Mouse (Mus musculus) forelimb bud, embryonic 11.5 days (tissue): ENCODE data around the gene Chrne.

Source experiments
- DNase-seq: peaks from one replicate; pipeline ENCODE4 v3.0.0-alpha.2; 2012; ENCODE audit warnings: low read depth, low spot score

Chrne gene

DNA sequence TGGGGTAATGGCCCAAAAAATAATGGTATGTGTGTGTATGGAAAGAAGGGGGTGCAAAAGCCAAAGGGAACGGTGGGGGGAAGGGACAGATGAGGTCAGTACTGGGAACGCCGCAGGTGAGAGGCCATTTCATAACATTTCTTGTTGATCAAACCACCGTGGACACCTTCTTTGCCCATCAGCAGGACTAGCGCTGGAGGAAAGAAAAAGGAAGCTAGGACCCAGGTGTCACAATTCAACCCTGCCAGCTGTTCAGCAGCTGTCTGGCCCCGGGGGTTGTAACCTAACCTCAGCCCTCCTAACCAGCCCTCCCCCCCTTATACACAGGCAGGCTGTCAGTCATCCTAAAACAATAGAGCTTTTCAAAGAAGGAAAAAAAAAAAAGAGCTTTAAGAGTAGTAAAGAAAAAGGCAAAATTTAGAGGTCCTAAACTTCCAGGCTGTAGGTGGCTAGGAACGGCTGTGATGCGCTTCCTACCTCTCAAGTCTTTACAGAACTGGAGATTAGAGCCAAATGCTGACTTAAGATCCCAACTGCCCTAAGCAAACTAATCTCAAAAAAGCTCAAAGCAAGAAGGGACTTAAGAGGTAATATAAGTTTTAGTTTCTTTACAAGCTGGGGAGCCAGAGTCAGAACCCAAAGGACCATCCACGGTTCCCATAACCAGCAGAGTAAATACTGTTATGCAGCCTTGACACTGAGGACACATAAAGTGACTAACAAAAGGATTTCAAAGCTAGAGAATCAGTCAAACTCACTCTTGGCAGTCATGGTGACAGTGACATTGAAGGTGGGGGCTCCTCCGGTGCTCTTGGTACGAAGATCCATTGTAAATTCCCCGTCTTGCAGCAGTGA is 33.2 kb upstream of the Chrne start:
- DNase-seq: peak; percentile 53

DNA sequence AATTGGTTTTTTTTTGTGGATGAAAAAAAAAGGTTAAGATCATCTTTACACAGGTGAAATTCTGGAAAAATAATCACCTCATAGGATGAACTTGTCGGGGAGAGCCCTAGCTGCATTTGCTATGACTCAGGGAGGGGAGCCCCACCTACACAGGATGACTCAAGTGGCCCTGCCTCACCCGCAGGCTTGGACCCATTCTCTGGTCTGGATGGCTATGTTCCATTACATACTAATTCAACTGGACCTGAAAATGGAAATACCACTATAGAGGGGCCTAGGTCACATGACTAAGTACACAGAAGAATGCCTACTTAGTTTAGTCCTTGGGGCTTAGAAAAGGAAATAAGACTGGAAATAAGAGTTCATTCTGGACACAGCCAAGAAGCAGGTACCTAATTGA is 32.4 kb upstream of the Chrne start:
- no peak for DNase-seq

GRCm38 (mm10) chr11:70650322-70651175 is 31.5 kb upstream of the Chrne start:
- DNase-seq: no peak

DNA sequence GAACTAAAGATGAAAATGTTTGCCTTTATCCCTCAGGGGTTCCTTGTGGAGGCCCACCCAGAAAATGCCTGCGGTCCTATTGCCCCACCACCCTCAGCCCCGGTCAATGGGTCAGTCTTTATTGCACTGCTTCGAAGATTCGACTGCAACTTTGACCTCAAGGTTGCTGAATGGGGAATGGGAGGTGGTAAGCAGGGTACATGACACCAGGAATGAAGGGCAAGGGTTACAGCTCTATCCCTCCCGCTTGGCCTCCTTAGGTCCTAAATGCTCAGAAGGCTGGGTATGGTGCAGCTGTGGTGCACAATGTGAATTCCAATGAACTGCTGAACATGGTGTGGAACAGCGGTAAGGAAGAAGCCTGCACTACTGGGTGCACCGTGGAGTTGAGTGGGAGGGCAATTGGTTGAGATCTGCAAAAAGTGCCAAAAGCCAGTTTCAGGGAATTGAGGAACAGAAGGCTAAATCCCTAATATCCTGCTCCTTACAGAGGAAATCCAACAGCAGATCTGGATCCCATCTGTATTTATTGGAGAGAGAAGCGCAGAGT is 30.2 kb upstream of the Chrne start:
- DNase-seq: no peak

DNA sequence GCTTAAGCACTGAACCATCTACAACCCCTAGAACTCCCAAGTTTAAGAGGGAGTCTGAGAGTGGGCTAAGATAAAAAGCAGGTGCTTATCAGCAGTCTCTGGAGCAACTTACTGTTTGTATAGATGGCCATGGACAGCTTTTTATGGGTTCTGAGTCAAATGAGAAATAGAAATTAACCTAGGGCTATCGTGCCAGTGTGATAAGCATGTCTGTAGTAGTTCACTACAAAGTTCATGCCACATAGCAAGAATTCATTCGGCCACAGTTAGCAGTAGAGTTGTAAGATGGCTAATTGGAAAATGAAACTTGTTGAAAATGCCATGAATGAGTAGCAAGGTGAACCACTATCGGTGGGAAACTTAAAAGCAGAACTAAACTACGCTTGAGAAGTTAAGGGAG is 29.5 kb upstream of the Chrne start:
- no peak for DNase-seq

DNA sequence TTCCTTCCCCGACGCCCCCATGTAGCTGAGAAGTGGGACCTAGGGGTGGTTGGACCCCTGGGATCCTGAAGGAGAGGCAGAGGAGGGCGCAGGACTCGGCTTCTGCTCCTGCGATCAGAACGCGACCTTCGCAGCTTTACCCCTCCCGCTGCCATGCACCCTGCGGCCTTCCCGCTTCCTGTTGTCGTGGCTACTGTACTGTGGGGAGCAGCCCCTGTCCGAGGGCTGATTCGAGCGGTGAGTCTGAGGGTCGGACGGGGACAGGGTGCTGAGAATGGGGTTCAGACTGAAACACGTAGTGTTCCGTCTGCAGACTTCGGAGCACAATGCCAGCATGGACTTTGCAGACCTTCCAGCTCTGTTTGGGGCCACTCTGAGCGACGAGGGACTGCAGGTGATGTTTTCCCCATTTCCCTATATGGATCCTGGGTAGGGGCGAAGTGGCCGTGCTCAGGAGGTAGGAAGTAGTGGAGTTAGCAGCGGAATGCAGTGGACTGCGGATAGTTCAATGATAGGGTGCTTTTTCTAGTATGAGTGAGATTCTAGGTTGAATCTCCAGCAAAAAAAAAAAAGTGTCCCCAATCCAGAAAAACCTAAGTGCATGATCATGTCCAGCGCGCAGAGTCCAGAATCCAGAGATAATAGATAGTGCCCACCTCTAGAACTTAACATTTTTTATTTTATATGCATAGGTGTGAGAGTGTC is 28.9 kb upstream of the Chrne start:
- DNase-seq: no peak

GRCm38 (mm10) chr11:70646691-70647650 is 28.0 kb upstream of the Chrne start, which contains the start of the genes Rnf167 and Slc25a11:
Gene Rnf167 (plus strand): TSS chr11:70647235.
Gene Slc25a11 (minus strand): TSS chr11:70647479.
- DNase-seq: peak; percentile 99

DNA sequence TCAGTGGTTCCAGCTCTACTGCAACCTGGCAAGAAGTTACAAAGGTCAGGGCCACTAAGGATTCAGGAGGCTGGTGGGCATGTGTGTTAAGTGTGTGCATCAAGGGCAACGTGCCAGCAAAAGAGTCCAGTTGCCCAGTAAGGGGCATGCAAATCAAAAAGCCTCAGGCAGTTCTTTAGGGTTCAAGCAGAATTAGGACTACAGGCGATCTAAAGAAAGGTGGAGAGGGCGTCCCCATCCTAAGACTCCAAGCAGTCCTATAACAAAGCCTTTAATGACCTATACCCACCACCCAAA is 27.2 kb upstream of the Chrne start:
- DNase-seq: no peak

DNA sequence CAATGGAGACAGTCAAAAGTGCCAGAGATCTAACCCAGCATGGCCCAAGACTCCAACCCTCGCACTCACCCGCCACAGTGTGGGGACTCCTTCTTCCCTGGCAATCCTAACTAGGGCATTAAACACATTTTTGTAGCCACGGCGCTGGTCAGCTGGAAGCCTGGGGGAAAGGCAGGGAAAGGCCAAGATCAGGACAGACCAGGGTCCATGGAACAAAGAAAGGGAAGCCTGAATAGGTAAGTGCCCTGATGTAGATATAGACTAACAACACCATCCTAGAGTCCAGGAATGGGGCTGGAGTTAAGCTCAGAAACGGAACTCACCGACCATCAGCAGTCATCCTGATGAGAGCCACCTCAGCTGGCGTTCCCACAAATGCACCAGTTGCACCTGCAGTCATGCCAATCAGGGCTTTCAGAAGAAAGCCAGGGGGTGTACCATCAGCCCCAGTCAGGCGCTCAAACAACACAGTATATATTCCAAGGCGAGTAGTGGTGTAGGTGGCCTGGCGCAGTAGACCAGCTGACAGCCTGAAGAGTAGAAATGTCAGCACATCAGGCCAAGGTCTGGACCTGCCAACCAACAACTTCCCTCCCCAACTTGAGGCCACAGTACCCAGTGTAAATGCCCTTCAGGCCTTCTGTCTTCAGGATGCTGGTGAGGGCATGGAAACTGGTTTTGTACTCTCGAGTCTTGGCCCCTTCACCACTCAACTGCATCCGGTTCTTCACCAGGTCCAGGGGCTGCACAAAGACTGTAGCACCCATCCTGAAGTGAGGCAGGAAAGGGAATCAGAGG is 26.6 kb upstream of the Chrne start:
- DNase-seq: no peak

GRCm38 (mm10) chr11:70644564-70645103 is 25.6 kb upstream of the Chrne start:
- no peak for DNase-seq

GRCm38 (mm10) chr11:70643051-70643450 is 24.0 kb upstream of the Chrne start:
- DNase-seq: no peak

DNA sequence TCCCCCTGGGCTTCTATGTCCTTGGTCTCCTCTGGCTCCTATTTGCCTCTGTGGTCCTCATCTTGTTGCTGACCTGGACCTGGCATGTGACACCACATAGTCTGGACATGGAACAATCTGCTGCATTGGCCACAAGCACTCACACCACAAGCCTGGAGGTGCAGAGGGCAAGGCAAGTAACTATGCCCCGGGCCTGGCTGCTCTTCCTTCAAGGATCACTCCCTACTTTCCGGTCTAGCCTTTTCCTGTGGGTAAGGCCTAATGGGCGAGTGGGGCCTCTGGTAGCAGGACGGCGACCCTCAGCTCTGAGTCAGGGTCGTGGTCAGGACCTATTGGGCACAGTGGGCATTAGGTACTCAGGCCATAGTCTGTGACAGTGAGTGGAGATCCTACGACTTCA is 22.2 kb upstream of the Chrne start:
- no peak for DNase-seq

DNA sequence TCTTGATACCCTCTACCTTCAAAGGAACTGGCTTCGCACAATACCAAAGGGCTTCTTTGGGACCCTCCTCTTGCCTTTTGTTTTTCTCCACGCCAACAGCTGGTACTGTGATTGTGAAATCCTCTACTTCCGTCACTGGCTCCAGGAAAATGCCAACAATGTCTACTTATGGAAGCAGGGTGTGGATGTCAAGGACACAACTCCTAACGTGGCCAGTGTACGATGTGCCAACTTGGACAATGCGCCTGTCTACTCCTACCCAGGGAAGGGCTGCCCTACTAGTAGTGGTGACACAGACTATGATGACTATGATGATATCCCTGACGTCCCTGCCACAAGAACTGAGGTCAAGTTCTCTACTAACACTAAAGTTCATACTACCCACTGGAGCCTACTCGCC is 21.0 kb upstream of the Chrne start:
- DNase-seq: no peak

DNA sequence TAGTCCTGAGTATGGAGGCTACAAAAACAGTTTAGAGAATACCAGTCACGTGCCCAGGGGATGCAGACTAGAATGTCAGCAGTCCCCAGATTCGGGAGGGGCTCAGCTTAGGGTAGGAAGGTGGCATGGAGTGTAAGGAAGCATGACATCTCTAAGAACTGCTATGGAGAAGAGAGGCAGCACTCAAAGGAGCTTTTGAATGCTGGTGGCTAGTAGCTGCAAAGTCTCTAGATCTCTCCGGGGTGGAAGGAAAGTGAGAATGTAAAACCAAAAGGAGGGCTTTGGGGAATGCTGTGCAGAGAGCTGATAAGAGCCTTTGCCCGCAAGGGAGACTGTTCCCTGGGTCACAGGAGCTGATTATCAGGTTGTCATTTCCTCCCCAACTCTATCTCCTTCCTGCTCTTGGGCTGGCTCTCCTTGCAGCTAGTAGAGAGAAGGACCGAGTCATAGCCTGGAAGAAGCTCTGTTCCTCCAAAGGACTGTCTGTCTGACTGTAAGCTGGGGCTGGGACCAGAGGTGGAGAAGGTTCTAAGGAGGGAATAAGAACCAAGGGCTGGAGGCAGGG is 19.8 kb upstream of the Chrne start, which contains the start of gene Gp1ba:
TSS of gene Gp1ba (plus strand) at position 409 of the 565 bp plus-strand sequence.
- no peak for DNase-seq

- no peak for DNase-seq
Measured at GRCm38 (mm10) chr11:70638293-70638692, 19.3 kb upstream of the Chrne start.

DNA sequence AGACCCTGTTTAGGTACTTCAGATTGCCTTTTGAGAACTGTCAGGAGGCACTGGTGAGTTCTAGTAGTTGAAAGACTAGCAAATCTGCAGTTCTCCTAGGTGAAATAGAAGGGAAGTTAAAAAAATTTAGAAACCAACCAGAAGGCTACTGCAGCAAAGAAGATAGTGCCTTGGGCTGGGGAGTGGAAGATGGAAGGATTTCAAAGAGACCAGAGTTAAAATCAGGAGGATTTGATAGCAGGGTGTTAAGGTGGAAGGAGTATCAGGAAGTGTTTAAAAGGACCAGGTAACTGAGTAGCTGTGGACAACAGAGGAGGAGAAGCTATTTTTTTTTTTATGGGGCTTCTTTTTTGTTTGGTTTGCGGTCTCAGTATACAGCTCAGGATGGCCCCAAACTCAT is 18.7 kb upstream of the Chrne start:
- DNase-seq: no peak

DNA sequence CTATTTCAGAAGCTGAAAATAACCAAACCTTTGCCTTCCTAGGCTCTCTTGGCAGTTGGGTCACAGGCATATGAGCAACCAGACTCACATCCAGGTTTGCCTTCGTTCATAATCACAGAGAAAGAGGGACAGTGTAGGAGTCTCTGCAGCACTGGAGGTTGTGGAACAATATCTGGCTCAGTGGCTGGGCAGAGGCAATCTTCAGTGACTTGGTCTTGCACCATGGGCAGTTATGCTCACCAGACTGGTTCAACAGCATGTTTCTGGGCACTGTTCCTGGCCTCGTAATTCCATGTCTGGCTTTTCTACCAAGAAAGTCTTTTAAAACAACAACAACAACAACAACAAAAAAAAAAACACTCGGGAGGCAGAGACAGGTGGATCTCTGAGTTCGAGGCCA is 16.6 kb upstream of the Chrne start:
- DNase-seq: no peak

DNA sequence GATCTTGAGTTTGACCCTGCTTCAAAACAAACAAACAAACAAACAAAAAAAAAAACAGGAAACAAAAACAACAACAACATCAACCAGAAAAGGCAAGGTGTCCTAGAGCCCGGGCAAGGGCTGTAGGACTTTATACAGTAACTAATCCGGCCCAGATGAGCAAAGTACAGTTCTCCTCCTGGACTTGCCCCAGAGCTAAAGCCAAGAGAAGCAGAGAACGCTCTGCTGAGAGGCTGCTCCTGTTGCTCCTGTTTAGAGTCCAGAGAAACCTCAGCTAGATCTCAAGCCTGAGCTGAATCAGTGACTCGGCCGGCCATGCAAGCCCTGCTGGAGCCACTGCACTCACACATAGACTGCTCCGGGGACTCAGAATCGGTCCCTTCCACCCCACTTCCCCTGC is 11.1 kb upstream of the Chrne start:
- no peak for DNase-seq

DNA sequence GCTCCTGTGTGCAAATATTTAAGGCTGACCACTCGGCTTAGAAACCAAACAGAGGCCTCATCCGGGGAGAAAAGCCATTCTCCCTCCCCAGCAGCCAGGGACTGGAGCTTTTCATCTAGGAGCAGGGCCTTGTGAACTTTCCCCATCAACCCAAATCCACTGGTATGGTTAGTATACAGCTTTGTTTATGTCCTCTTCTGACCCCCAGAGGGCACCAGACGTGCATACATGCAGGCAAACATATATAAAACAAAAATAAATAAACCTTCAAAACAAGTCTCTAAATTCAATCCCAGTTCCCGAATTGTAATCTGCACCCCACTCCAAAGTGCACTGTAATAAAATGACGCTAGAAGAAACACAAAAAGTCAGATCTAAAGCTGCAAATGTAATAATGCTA is 10.5 kb upstream of the Chrne start:
- no peak for DNase-seq
